Mouse (Mus musculus): Measurements from ENCODE around the gene Sidt2. TPM values are rescaled to one million over a fixed set of nuclear protein-coding genes. Genes with fewer than 3 reads are reported as not detected.
A peak's percentile ranks its signal among the peaks of the same experiment; 100 is the strongest.

Gene Sidt2
- total RNA-seq (2021) = 10 to 100 TPM; 71.5 to 75.4 TPM

DNA sequence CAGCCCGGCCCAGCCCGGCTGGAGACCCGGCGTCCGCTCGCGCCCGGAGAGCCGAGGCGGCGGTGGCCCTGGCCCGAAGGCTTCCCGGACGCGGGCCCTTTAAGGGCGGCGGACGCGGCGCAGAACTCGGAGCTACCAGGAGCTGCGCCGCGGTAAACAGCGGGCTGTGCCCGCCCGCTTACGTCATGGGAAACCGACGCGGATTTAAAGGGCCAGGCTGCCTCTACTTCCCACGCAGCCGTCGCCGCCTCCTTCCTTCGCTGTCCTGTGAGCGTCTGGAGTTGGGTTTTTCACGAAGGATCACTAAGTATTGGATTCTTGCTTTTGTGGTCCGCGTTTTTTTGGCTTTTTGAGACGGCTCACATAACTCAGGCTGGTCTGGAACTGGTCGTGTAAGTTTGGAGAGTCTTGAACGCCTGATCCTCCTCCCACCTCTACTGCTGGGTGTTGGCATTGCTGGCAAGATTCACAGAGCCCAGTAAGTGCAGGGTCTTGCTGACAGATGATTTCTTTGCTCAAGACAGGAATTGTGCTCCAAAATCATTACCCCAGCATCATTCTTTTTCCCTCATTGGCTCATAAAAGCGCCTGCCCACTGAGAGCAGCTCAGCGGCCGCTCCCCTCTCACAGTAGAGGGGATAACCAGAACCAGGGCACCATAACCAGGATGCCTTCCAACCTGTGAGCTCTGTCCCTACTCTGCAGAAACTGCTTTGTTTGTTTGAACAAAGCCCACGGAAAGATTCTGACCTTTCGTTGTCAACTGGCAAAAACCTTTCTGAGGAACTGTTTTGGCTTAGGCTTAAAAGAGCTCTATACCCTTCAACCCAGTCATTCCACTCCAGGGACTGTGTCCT, at the start of gene Sidt2:
Gene Sidt2 (minus strand): TSS at position 152 of the 857 bp plus-strand sequence.
- intact Hi-C loops (cut with DNase I) = no loop called here
- DNase-seq = peak; percentile 91 to 93

DNA sequence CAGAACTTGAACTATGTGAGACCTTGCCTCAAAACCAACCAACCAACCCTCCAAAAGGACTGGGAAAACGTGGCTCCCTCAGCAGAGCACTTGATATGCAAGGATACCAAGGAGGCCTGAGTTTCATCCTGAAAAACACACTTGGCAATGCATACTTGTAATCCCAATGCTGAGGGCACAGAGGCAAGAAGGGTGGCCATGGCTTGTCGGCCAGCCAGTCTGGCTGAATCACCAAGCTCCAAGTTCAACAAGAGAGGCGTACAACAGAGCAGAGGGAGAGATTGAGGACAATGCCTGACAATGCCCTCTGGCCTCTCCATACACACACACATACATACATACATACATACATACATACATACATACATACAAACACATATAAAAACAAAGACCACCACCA, 49.5 kb upstream of the Sidt2 start:
- intact Hi-C loops (cut with DNase I) = loop anchor here (1.0 kb wide), 1 partner anchor 242 kb away; no protein-coding TSS in a partner anchor
- DNase-seq = no peak

- peak; percentile 84 to 95 for DNase-seq
- intact Hi-C loops (cut with DNase I) = loop anchor here (1.0 kb wide), 2 partner anchors 188 to 243 kb away; no protein-coding TSS in a partner anchor
Observed at GRCm38 (mm10) chr9:46003729-46004128, 48.7 kb upstream of the Sidt2 start.

- intact Hi-C loops (cut with DNase I) = no loop called here
- DNase-seq = no peak
Observed at GRCm38 (mm10) chr9:45999009-45999408, 44.0 kb upstream of the Sidt2 start.

DNA sequence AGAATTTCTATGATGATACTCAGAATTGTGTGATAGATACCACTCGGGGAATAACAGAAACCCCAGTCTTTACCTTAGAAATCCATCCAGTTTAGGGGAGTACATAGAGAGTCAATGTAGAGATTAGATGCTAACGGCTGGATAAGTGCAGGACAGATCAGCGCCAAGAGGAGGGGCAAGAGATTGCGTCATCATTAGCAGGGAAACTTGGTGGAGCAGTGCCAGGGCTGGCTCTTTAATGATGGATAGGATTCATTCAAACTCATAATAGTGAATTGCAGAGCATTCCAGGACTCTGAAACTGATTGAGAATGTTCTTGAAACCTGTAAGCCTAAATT, 30.1 kb upstream of the Sidt2 start:
- intact Hi-C loops (cut with DNase I) = no loop called here
- peak; percentile 69 to 77 for DNase-seq

GRCm38 (mm10) chr9:45984409-45985228, 29.6 kb upstream of the Sidt2 start:
- DNase-seq = peak; percentile 92 to 94
- intact Hi-C loops (cut with DNase I) = no loop called here

- peak; percentile 36 to 55 for DNase-seq
- intact Hi-C loops (cut with DNase I) = no loop called here
Observed at GRCm38 (mm10) chr9:45983676-45984408, 28.8 kb upstream of the Sidt2 start.

DNA sequence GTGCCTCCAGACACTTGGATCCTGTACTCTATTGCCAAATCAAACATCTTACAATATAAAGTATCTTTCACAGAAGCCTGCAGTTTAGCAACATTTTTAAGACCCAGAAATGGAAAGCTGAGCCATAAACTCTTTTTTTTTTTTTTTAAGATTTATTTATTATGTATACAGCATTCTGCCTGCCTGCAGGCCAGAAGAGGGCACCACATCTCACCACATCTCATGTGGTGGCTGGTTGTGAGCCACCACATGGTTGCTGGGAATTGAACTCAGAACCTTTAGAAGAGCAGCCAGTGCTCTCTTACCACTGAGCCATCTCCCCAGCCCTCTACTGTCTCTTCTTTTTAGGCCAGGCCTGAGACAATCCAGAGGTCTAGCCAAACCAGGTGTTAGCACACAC, 26.3 kb upstream of the Sidt2 start:
- no peak for DNase-seq
- intact Hi-C loops (cut with DNase I) = no loop called here

GRCm38 (mm10) chr9:45980611-45981010, 25.6 kb upstream of the Sidt2 start:
- DNase-seq = no peak
- intact Hi-C loops (cut with DNase I) = no loop called here

DNA sequence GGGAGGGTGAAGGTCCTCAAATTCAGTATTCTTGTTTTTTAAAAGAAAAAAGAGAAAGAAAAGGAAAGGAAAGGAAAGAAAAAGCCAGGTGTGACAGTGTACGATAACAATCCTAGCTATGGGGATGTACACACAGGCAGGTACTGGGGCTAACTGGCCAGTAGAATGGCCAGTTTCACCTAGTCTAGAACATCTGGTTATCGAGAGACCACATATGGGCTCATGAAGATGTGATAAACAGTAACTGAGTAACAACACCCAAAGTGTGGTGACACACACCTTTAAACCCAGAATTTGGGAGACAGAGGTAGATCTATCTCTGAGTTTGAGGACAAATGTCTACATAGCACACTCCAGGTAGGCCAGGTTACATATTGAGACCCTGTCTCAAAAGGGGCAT, 24.7 kb upstream of the Sidt2 start:
- intact Hi-C loops (cut with DNase I) = no loop called here
- DNase-seq = no peak

DNA sequence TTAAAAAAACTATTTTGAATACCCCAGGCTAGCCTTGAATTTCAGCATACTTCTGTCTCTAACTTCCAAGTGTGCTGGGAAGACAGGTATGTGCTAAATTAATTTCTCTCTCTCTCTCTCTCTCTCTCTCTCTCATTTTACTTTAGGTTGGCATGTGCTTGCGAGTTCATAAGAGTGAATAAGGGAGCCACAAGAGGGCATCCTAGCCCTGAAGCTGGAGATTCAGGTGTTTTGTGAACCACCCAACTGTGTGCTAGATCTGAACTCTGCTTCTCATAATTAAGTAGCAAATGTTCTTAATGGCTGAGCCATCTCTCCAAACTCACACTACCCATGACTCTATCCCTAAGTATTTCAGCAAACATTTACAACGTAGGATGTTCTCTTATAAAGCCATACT, 21.8 kb upstream of the Sidt2 start:
- DNase-seq = no peak
- intact Hi-C loops (cut with DNase I) = no loop called here

DNA sequence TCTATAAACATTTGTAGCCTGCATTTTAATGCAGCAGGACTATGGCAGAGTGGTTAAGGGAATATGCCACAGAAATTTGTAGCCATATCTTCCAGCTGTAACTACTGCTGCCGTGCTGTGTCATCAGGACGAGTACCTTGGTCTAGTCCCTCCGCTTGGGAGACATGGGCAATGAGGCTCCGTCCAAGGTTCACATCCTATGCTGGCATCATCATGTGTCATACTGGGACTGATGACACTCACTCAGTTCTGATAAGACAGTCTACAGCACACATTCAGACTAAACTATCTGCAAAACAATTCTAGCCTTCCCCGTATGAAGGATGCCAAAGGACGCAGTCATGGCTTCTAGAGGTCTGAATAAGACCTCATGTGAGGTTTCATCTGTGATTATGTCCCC, 8.5 kb upstream of the Sidt2 start:
- intact Hi-C loops (cut with DNase I) = no loop called here
- DNase-seq = no peak

DNA sequence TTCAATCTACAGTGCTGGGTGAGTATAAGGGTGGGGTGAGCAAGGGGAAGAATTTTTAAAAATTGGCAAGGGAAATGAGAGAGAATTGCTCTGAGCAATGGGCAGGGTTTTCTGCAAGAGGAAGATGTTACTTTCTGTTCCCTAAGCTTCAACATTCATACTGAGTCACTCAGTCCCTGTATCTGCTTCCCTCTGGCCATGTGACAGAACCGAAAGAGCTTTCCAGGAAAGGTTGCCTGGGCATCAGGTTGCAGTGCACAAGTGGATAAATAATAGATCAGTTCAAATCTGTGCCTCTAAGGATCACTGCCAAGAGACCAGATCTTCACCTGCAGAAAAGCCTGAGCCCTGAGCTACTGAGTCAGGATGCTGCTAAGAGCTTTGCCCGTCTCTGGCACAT, 6.8 kb upstream of the Sidt2 start:
- DNase-seq = peak; percentile 39 to 47
- intact Hi-C loops (cut with DNase I) = no loop called here

GRCm38 (mm10) chr9:45959661-45960060, 4.6 kb upstream of the Sidt2 start:
- intact Hi-C loops (cut with DNase I) = no loop called here
- DNase-seq = no peak

DNA sequence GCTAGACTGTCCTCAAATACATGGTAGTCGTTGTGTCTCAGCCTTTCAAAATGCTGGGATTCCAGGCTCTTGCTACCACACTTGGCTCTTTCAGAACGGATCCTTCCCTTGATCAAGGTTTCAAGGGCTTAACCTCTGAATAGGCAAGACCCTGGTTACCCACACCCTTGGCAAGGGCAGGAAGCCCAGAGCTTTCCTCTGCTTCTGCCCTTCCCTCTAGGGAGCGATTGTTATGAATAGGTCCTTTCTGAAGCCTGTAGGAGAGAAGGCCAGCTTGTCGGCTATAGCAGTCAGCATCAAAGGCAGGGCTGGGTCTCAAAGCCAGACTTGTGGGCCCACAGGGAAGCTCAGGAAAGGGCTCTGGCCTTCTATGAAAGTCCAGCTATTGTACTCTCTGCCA, 3.8 kb upstream of the Sidt2 start:
- intact Hi-C loops (cut with DNase I) = no loop called here

DNA sequence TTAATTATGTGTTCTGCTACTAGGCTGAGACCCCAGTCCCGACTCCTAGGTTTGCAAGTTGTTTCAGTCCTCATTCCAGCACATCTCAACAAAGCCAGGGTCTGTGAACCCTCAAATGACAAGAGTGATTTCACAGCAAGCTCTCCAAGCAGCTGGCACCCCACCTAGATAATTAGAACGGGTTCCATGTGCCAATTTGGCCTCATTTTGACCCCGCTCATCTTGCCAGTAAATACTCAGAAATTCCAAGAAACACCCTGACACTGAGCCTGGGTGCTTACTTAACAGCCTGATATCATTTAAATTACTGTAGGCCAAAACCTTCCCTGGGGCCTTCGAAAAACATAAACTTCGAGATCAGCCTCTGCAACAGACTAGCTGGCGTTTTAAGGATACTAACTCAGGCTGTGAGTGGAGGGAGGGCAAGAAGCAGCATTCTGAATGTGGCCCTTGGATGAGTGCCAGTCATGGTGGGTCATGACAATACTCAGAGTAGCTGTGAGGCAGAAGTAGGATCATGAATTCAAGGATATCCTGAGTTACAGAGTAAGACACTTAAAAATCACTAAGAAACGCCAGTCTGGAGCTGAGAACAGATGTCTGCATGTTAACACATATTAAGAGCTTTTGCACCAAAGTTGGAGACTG, 3.1 kb upstream of the Sidt2 start:
- intact Hi-C loops (cut with DNase I) = no loop called here
- peak; percentile 44 to 58 for DNase-seq

More for the DNA sequence above, 3.8 kb upstream of the Sidt2 start:
- DNase-seq = no peak

DNA sequence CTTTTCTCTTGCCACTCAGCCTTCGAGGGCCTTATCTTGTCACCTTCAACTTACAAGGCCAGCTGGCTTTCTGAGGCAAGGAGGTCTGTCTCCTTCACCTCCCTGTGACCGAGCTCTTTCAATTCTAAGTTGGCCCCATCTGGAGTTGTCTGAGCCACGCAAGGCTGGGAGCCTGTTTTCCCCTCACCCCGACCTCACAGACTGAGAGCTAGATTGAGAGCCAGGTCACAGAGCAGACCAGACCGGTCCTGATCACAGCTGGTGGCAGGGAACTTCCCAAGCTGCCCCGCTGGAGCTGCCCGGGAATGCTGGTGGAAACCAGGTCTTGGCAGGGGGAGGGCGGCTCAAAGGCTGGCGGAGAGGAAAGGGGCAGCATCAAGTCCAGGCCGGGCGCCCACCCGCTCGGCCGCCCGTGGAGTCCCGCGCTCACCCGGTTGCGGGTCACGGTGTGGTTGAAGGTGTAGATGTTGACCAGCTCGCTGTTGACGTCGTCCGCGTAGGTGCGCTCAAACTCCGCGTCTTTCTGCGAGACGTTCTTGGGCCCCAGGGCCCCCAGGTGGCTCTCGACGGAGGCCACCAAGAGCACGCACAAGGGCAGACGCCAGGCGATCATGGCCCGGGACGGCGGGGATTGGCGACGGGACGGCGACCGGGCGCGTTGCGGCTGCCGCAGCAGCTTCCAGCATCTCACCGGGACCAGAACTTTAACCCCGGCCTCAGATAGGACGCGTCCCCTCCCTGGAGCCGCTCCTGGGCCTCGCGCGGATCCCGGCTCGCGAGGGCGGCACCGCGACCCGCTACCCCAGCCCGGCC, 558 bp downstream of the Sidt2 start:
- peak; percentile 61 to 72 for DNase-seq
- intact Hi-C loops (cut with DNase I) = loop anchor here (5.0 kb wide), 1 partner anchor 47 kb away; the partner anchor contains the start of genes Pcsk7 and Rnf214

DNA sequence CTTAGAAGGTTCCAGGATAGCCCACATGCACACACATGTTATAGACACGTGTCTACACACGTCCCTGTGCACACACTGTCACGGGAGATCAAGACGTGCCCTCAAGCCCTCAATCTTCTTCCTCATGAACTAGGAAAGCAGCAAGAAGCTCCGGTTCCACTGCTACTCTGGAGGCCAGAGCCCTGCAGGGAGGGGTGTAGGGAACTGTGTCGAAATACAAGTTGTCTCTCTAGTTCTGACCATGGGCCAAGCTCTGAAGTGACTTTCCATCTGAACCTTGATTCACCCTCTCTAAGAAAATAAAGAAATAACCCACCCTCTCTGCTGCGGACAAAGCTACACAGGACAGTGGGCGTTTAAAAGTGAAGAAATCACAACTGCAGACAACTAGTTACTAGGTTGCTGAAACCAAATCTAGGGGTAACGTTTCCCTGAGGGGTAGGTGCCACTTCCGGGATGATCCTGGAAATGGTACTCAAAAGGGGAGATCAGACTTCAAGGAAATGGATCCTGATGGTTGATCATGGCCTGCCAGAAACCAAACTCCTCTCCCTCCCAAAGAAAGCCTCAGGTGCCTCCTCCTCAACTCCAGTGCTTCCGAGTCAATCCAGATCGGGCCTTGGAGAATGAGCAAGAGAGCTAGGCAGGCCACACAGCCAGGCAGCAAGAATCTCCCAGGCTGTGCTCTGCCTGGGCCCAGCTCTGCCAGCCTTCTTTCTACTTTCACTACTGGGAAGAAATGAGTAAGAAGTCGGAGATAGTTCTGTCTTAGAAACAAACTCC, 1.4 kb downstream of the Sidt2 start:
- intact Hi-C loops (cut with DNase I) = loop anchor here (5.0 kb wide), 1 partner anchor 46 kb away; the partner anchor contains the start of genes Pcsk7 and Rnf214
- DNase-seq = no peak

GRCm38 (mm10) chr9:45952890-45953289, 2.2 kb downstream of the Sidt2 start:
- intact Hi-C loops (cut with DNase I) = loop anchor here (5.0 kb wide), 1 partner anchor 46 kb away; the partner anchor contains the start of genes Pcsk7 and Rnf214

More at GRCm38 (mm10) chr9:45952890-45953289, 2.2 kb downstream of the Sidt2 start:
- no peak for DNase-seq
